Mouse (Mus musculus) spleen, adult 12 weeks (tissue): ENCODE measurements at regions not wholly inside any gene's neighbourhood (a gene's known extent, or its start where the extent isn't known, plus 50 kb on each side); places are given as distances from the start of the nearest gene placed in this dataset.
"Not testable (repeated sequence)": the region's sequence is repeated elsewhere in the genome, so short reads cannot be mapped to it uniquely, and the experiment has no call there.

Source experiments
- DNase-seq: peaks from one replicate; pipeline ENCODE4 v3.0.0; 2022; ENCODE audit warnings: low spot score

- no peak for DNase-seq
Observed at GRCm38 (mm10) chr10:117477331-117478201, 97.8 kb upstream of the Cpsf6 start.

- no peak for DNase-seq
Observed at GRCm38 (mm10) chr10:117475086-117475945, 95.5 kb upstream of the Cpsf6 start.

GRCm38 (mm10) chr10:117474351-117475085 lies 94.7 kb upstream of the Cpsf6 start:
- no peak for DNase-seq

GRCm38 (mm10) chr10:117473471-117473870 lies 93.7 kb upstream of the Cpsf6 start:
- no peak for DNase-seq

GRCm38 (mm10) chr10:117472568-117472930 lies 92.7 kb upstream of the Cpsf6 start:
- DNase-seq = no peak

- no peak for DNase-seq
Observed at GRCm38 (mm10) chr10:117471818-117472567, 92.2 kb upstream of the Cpsf6 start.

GRCm38 (mm10) chr10:117471036-117471817 lies 91.4 kb upstream of the Cpsf6 start:
- no peak for DNase-seq

- DNase-seq = no peak
Observed at GRCm38 (mm10) chr10:117470481-117470880, 90.7 kb upstream of the Cpsf6 start.

- no peak for DNase-seq
Observed at GRCm38 (mm10) chr10:117469573-117470090, 89.8 kb upstream of the Cpsf6 start.

GRCm38 (mm10) chr10:117468931-117469572 lies 89.2 kb upstream of the Cpsf6 start:
- no peak for DNase-seq

- no peak for DNase-seq
Observed at GRCm38 (mm10) chr10:117468381-117468780, 88.6 kb upstream of the Cpsf6 start.

- DNase-seq = no peak
Observed at GRCm38 (mm10) chr10:117467161-117467560, 87.3 kb upstream of the Cpsf6 start.

- DNase-seq = no peak
Observed at GRCm38 (mm10) chr10:117466391-117466790, 86.6 kb upstream of the Cpsf6 start.

- DNase-seq = no peak
Observed at GRCm38 (mm10) chr10:117465671-117466250, 85.9 kb upstream of the Cpsf6 start.

- no peak for DNase-seq
Observed at GRCm38 (mm10) chr10:117465058-117465660, 85.3 kb upstream of the Cpsf6 start.

- not testable (repeated sequence) for DNase-seq
Observed at GRCm38 (mm10) chr10:117464331-117464730, 84.5 kb upstream of the Cpsf6 start.

- DNase-seq = no peak
Observed at GRCm38 (mm10) chr10:117463636-117464035, 83.8 kb upstream of the Cpsf6 start.

- DNase-seq = no peak
Observed at GRCm38 (mm10) chr10:117462921-117463320, 83.1 kb upstream of the Cpsf6 start.
